Mouse (Mus musculus) splenic B cell, adult 2 months (primary cell): ENCODE measurements around the gene Yeats4.
"Not testable (repeated sequence)": the region's sequence is repeated elsewhere in the genome, so short reads cannot be mapped to it uniquely, and the experiment has no call there.

Experiments used
- DNase-seq: peaks from one replicate; pipeline ENCODE4 v3.0.0-alpha.2; 2011; ENCODE audit warnings: low read depth, low spot score
- H3K27me3 ChIP-seq: 2 replicates; pipeline ENCODE4 v1.6.1; 2012; ENCODE audit warnings: mild to moderate bottlenecking, low read length, moderate library complexity, mixed read lengths; ENCODE audit not compliant: control insufficient read depth, poor library complexity, insufficient read depth, severe bottlenecking
- H3K36me3 ChIP-seq: 2 replicates; pipeline ENCODE4 v1.6.1; 2012; ENCODE audit warnings: mild to moderate bottlenecking, low read length, moderate library complexity, mixed read lengths; ENCODE audit not compliant: control insufficient read depth, poor library complexity, insufficient read depth, severe bottlenecking

The Yeats4 gene

GRCm38 (mm10) chr10:117215409-117216131, 8.7 kb downstream of the Yeats4 start:
- H3K36me3 ChIP-seq = peaks cover 11% of the 10 kb centered on the region
- no peaks in the 10 kb centered on the region for H3K27me3 ChIP-seq
- peak; percentile 74 for DNase-seq

- no peak for DNase-seq
- no peaks in the 10 kb centered on the region for H3K27me3 ChIP-seq
- H3K36me3 ChIP-seq = no peaks in the 10 kb centered on the region
Measured at GRCm38 (mm10) chr10:117211023-117211422, 13.3 kb downstream of the Yeats4 start.

DNA sequence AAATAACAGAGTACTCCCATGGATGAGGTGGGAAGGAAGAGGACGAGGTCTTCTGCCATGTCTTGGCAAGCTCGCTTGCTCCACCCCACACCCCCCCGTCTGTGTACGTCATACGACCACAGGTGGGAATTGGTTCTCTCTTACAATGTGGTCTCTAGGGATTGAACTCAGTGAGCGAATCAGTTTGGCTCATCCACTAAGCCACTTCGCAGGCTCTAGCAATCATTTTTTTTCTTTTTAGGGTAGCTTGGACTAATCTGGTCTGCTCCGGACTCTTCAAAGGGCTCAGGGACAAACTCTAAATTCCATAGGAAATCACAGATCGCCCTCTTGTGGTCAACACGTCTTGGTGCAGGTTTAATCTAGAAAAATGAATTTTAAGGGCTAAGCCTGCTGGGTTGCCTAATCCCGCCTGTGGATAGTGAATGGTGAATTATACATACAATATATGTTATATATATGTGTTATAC, 14.8 kb downstream of the Yeats4 start:
- Histone ChIP-seq H3K36me3 (no peaks in the 10 kb centered on the region), H3K27me3 (no peaks in the 10 kb centered on the region)
- DNase-seq = peak; percentile 86

- not testable (repeated sequence) for H3K27me3 ChIP-seq
Measured at GRCm38 (mm10) chr10:117208787-117209186, 15.5 kb downstream of the Yeats4 start.

GRCm38 (mm10) chr10:117208221-117208620, 16.1 kb downstream of the Yeats4 start:
- Histone ChIP-seq H3K27me3 (no peaks in the 10 kb centered on the region), H3K36me3 (no peaks in the 10 kb centered on the region)
- no peak for DNase-seq

More at GRCm38 (mm10) chr10:117208787-117209186, 15.5 kb downstream of the Yeats4 start:
- DNase-seq, H3K36me3 ChIP-seq: not testable (repeated sequence)

DNA sequence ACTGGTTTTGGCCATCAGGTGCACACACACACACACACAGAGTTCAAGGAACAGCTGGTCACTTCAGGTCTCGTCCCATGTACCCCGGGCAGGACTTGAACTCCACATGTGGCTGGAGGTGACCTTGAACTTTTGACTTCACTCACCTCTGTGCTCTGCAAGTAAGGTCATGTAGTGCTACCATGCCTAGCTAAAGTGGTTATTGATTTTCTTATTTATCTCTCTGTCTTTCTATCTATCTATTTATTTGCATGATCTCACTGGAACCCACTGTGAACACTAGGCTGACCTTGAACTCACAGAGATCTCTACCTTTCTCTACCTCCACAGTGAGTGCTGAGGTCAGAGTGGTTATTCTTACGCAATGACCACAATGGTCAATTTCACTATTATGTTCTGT, 18.2 kb downstream of the Yeats4 start:
- Histone ChIP-seq H3K36me3 (no peaks in the 10 kb centered on the region), H3K27me3 (no peaks in the 10 kb centered on the region)
- no peak for DNase-seq

GRCm38 (mm10) chr10:117203558-117203981, 20.7 kb downstream of the Yeats4 start:
- no peak for DNase-seq
- Histone ChIP-seq H3K27me3 (no peaks in the 10 kb centered on the region), H3K36me3 (no peaks in the 10 kb centered on the region)

DNA sequence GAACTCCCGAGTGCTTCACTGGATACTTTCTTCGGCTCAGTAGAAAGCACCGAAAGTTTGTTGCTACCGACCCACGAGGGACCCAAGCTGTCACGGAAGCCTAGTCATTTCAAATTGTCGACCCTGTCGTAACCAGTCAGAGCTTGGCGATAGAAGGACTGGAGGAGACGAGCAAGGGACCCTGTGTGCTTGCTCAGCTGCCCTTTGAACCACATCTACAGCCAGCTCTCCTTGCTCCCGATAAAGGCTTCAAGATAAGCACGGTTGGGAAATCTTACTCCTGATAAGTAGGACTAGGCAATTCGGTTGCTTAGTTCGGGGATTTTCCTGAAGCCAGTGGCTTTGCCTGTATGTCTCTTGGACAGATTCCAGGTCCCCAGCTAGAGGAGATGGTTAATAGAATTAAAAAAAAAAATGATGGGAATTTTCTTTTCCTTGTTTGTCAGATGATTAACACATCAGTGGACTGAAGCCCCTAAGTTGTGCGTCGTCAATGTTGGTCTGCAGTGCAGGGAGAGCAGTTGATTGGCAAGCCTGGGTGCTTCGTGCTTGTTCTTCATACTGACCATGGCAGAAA, 21.2 kb downstream of the Yeats4 start:
- Histone ChIP-seq H3K27me3 (no peaks in the 10 kb centered on the region), H3K36me3 (no peaks in the 10 kb centered on the region)
- no peak for DNase-seq

DNA sequence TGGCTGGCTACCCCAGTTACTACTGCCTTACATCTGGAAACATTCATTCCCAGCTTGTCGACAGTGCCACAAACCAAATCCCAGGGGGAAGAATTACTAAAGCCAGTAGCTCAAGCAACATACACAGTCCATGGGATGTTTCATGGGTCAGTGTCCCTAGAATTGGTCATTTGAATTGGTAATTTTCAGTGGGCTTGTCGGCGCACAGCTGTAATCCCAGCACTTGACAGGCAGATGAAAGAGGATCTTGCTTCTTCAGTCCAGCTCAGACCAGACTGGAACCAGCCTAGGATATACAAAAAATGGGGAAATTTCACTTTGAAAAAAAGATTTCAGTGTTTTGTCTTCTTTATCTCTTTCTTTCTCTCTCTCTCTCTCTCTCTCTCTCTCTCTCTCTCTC, 24.6 kb downstream of the Yeats4 start:
- Histone ChIP-seq H3K27me3 (no peaks in the 10 kb centered on the region), H3K36me3 (no peaks in the 10 kb centered on the region)
- DNase-seq = no peak

GRCm38 (mm10) chr10:117196696-117197095, 27.6 kb downstream of the Yeats4 start:
- no peaks in the 10 kb centered on the region for H3K27me3 ChIP-seq
- no peak for DNase-seq
- no peaks in the 10 kb centered on the region for H3K36me3 ChIP-seq

DNA sequence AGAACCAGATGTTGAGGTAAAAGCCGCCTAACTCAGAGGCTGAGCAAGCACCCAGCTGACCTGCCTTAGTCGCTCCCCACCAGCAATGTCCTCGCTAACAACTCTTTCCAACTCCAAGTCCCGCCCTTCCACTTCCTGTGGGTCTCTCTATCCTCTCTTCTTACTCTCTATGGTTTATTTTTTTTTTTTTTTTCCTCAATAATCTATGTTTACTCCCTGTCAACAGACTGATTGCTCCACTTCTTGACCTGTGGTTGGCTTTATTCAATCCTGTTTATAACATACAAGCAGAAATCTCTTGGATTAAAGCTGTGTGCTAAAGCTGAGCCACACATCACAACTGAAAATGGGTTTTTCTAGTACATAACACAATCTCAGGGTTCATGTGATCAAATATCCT, 28.6 kb downstream of the Yeats4 start:
- H3K36me3 ChIP-seq = no peaks in the 10 kb centered on the region
- no peak for DNase-seq
- H3K27me3 ChIP-seq = no peaks in the 10 kb centered on the region

DNA sequence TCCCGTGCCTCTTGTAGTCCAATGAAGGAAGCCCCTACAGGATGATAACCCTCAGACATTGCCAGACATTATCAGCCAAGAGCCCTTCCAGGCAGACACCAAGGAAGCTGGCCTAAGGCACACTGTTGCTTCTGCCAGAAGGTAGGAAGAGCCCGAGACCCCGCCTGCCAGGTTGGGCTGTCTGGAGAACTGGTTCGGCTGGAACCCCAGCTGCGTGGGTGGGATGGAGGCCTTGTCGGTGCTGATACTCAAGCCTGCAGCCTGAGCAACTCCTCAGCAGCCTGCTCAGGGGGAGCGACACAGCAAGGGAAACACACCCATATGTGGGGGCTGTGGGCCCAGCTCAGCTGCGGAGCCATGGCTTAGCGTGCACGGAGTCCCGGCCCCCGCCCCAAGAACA, 29.3 kb downstream of the Yeats4 start:
- no peaks in the 10 kb centered on the region for H3K36me3 ChIP-seq
- no peak for DNase-seq
- H3K27me3 ChIP-seq = no peaks in the 10 kb centered on the region

GRCm38 (mm10) chr10:117193364-117193763, 30.9 kb downstream of the Yeats4 start:
- no peaks in the 10 kb centered on the region for H3K36me3 ChIP-seq
- no peak for DNase-seq
- H3K27me3 ChIP-seq = no peaks in the 10 kb centered on the region

GRCm38 (mm10) chr10:117185399-117186089, 38.8 kb downstream of the Yeats4 start:
- Histone ChIP-seq H3K27me3 (no peaks in the 10 kb centered on the region), H3K36me3 (no peaks in the 10 kb centered on the region)
- DNase-seq = no peak

- DNase-seq = no peak
- H3K36me3 ChIP-seq = no peaks in the 10 kb centered on the region
- no peaks in the 10 kb centered on the region for H3K27me3 ChIP-seq
Measured at GRCm38 (mm10) chr10:117181098-117181497, 43.2 kb downstream of the Yeats4 start.
